Mouse (Mus musculus) limb, embryonic 14.5 days (tissue): Measurements from ENCODE around the gene Mrpl12. TPM values are rescaled to one million over a fixed set of nuclear protein-coding genes. Genes with fewer than 3 reads are reported as not detected.
A peak's percentile ranks its signal among the peaks of the same experiment; 100 is the strongest.

Experiments
- ATAC-seq: fragments of 200-750 bp; cut with Nextera tagmentation; 2 replicates; pipeline ENCODE4 v1.8.0; 2017; ENCODE audit warnings: low read depth, moderate number of reproducible peaks, moderate TSS enrichment; ENCODE audit not compliant: low FRiP score
- DNase-seq: peaks from one replicate; pipeline ENCODE4 v3.0.0-alpha.2; 2015; ENCODE audit warnings: low spot score
- H3K27ac ChIP-seq: fragments of 300-500 bp; sonication (generic); replicated peaks from 2 replicates; pipeline ENCODE4 v1.5.1; 2014; ENCODE audit warnings: low read depth, mild to moderate bottlenecking, low read length, moderate library complexity, mixed read lengths
- H3K27me3 ChIP-seq: fragments of 300-500 bp; sonication (generic); 2 replicates; pipeline ENCODE4 v1.6.1; 2014; ENCODE audit warnings: low read length, mixed read lengths; ENCODE audit not compliant: control insufficient read depth, insufficient read depth
- H3K36me3 ChIP-seq: fragments of 300-500 bp; sonication (generic); 2 replicates; pipeline ENCODE4 v1.6.1; 2014; ENCODE audit warnings: mild to moderate bottlenecking, low read length, moderate library complexity, mixed read lengths; ENCODE audit not compliant: control insufficient read depth, insufficient read depth
- H3K4me1 ChIP-seq: fragments of 300-500 bp; sonication (generic); 2 replicates; pipeline ENCODE4 v1.6.1; 2014; ENCODE audit warnings: antibody characterized with exemption, low read length, mixed read lengths; ENCODE audit not compliant: control insufficient read depth, insufficient read depth
- H3K4me2 ChIP-seq: fragments of 300-500 bp; sonication (generic); replicated peaks from 2 replicates; pipeline ENCODE4 v1.6.1; 2014; ENCODE audit warnings: low read depth, mild to moderate bottlenecking, low read length, moderate library complexity; ENCODE audit not compliant: severe bottlenecking
- H3K4me3 ChIP-seq: fragments of 300-500 bp; sonication (generic); replicated peaks from 2 replicates; pipeline ENCODE4 v1.5.1; 2014; ENCODE audit warnings: low read length
- H3K9ac ChIP-seq: fragments of 300-500 bp; sonication (generic); 2 replicates; pipeline ENCODE4 v1.6.1; 2014; ENCODE audit warnings: mild to moderate bottlenecking, low read depth, low read length, moderate library complexity; ENCODE audit not compliant: severe bottlenecking
- H3K9me3 ChIP-seq: fragments of 300-500 bp; sonication (generic); 2 replicates; pipeline ENCODE4 v1.6.1; 2016; ENCODE audit warnings: low read length; ENCODE audit not compliant: control insufficient read depth
- POLR2A ChIP-seq: fragments of 200-500 bp; IDR thresholded peaks from 2 replicates; pipeline ENCODE4 v1.8.0; 2012; ENCODE audit warnings: inconsistent platforms, mild to moderate bottlenecking, moderate library complexity, borderline replicate concordance; ENCODE audit not compliant: insufficient read depth, insufficient read length; ENCODE audit errors: extremely low read depth
- WGBS: fragments of 180-500 bp; shearing (Covaris S2); extraction: QIAGEN DNeasy Blood & Tissue Kit; methylation state at CpG from one replicate; pipeline ENCODE4 v1.1.7; 2014; 5-methylcytosine and 5-hydroxymethylcytosine counted together
- polyA plus RNA-seq, 2 experiments: library from polyadenylated mRNA; depleted of rRNA in 1 of 2; stranded (reverse) in 1 of 2; unstranded in 1 of 2; fragments of >200 nt; fragmentation: Nextera tagmentation in 1 of 2; extraction: Ambion mirVana in 1 of 2; gene quantifications; 2 replicates each; pipeline versions ENCODE4 v1.2.1 to v1.2.3; 2012 to 2014

Mrpl12 gene
- polyA plus RNA-seq, 2 experiments: 101 to 142 TPM

GRCm38 (mm10) chr11:120522581-120522980, 38.2 kb downstream of the Mrpl12 start:
- Histone ChIP-seq H3K36me3 (no peaks in the 10 kb centered on the region), H3K27me3 (no peaks in the 10 kb centered on the region), H3K4me1 (0 out of 2 replicates have a peak, but pooled peaks cover 4% of the 10 kb centered on the region), H3K9me3 (no peaks in the 10 kb centered on the region), H3K9ac (no peak overlapping the region), H3K4me2 (no peak overlapping the region), H3K4me3 (no peak overlapping the region), H3K27ac (no peak overlapping the region)
- ATAC-seq (no peak), DNase-seq (no peak)
- TF ChIP-seq POLR2A: no peak
- WGBS: 90% methylated on average over 8 of the region's 8 CpGs

- TF ChIP-seq POLR2A: no peak
- ATAC-seq: no peak
- WGBS: 81% methylated on average over 2 of the region's 2 CpGs
- DNase-seq: no peak
- Histone ChIP-seq H3K9me3 (no peaks in the 10 kb centered on the region), H3K9ac (no peak overlapping the region), H3K4me1 (peaks cover 6% of the 10 kb centered on the region; the same call in 1 of the 2 replicates), H3K27ac (no peak overlapping the region), H3K36me3 (no peaks in the 10 kb centered on the region), H3K4me3 (no peak overlapping the region), H3K4me2 (no peak overlapping the region), H3K27me3 (peaks cover 26% of the 10 kb centered on the region)
Measured at GRCm38 (mm10) chr11:120525959-120526358, 41.5 kb downstream of the Mrpl12 start.

GRCm38 (mm10) chr11:120527690-120528354, 43.4 kb downstream of the Mrpl12 start:
- Histone ChIP-seq H3K27me3 (peaks cover 42% of the 10 kb centered on the region), H3K9me3 (no peaks in the 10 kb centered on the region), H3K36me3 (no peaks in the 10 kb centered on the region), H3K9ac (no peak overlapping the region), H3K4me1 (peaks cover 8% of the 10 kb centered on the region; the same call in 1 of the 2 replicates), H3K4me2 (no peak overlapping the region), H3K4me3 (no peak overlapping the region), H3K27ac (no peak overlapping the region)
- WGBS: 72% methylated on average over 9 of the region's 9 CpGs
- no peak for TF ChIP-seq POLR2A
- ATAC-seq (no peak), DNase-seq (no peak)

- DNase-seq: no peak
- H3K4me1 ChIP-seq: peaks cover 8% of the 10 kb centered on the region; the same call in 1 of the 2 replicates
- 58% methylated on average over 4 of the region's 4 CpGs for WGBS
- no peak for ATAC-seq
- H3K9ac ChIP-seq: no peak overlapping the region
- H3K27ac ChIP-seq: no peak overlapping the region
- no peaks in the 10 kb centered on the region for H3K9me3 ChIP-seq
- no peaks in the 10 kb centered on the region for H3K36me3 ChIP-seq
- H3K27me3 ChIP-seq: peaks cover 42% of the 10 kb centered on the region
- H3K4me2 ChIP-seq: no peak overlapping the region
- TF ChIP-seq POLR2A: no peak
- no peak overlapping the region for H3K4me3 ChIP-seq
Measured at GRCm38 (mm10) chr11:120528903-120529302, 44.5 kb downstream of the Mrpl12 start.

- no peak for DNase-seq
- no peaks in the 10 kb centered on the region for H3K36me3 ChIP-seq
- 9% methylated on average over 34 of the region's 62 CpGs for WGBS
- H3K27ac ChIP-seq: no peak within 1 kb of the TSS
- no peak for TF ChIP-seq POLR2A
- H3K4me1 ChIP-seq: peaks cover 8% of the 10 kb centered on the region; the same call in 1 of the 2 replicates
- peak within 1 kb of the TSS; percentile 49 for H3K4me3 ChIP-seq
- H3K27me3 ChIP-seq: peaks cover 42% of the 10 kb centered on the region
- peak; percentile 32; the same call in 1 of the 2 replicates for ATAC-seq
- no peaks in the 10 kb centered on the region for H3K9me3 ChIP-seq
- peak within 1 kb of the TSS; percentile 68 for H3K9ac ChIP-seq
- peak within 1 kb of the TSS; percentile 91 for H3K4me2 ChIP-seq
Measured at GRCm38 (mm10) chr11:120530085-120530964, 45.9 kb downstream of the Mrpl12 start, which contains the start of gene Gcgr. TSS of gene Gcgr (plus strand) at chr11:120530699.
